Mouse (Mus musculus) ES-E14 (cell line): ENCODE measurements around the gene Cars2. TPM values are rescaled to one million over a fixed set of nuclear protein-coding genes. Genes with fewer than 3 reads are reported as not detected.

Experiments used
- DNase-seq: peaks from one replicate; pipeline ENCODE4 v3.0.0-alpha.2; 2013; ENCODE audit warnings: low read depth, low spot score
- H3K27ac ChIP-seq: 2 replicates; pipeline ENCODE4 v1.5.1; 2012; ENCODE audit warnings: low read depth, mild to moderate bottlenecking, low read length, moderate library complexity, mixed read lengths; ENCODE audit not compliant: poor library complexity, insufficient read depth, severe bottlenecking
- H3K36me3 ChIP-seq: 2 replicates; pipeline ENCODE4 v1.6.1; 2012; ENCODE audit warnings: mild to moderate bottlenecking, low read length, moderate library complexity, mixed read lengths; ENCODE audit not compliant: control insufficient read depth, poor library complexity, insufficient read depth, severe bottlenecking
- H3K4me1 ChIP-seq, 2 experiments: fragments of 150-350 bp in 1 of 2; sonication (generic) in 1 of 2; 2 replicates each; pipeline ENCODE4 v1.6.1; 2012; ENCODE audit warnings: low read length in 2 of 2, mild to moderate bottlenecking in 1 of 2, mixed read lengths in 1 of 2; ENCODE audit not compliant: control insufficient read depth in 2 of 2, insufficient read depth in 2 of 2, poor library complexity in 1 of 2
- H3K4me3 ChIP-seq, 2 experiments: fragments of 150-350 bp in 1 of 2; sonication (generic) in 1 of 2; 2 replicates each; pipeline ENCODE4 v1.5.1; 2012; ENCODE audit warnings: low read length in 2 of 2, low read depth in 1 of 2, mild to moderate bottlenecking in 1 of 2, mixed read lengths in 1 of 2; ENCODE audit not compliant: insufficient read depth in 1 of 2, poor library complexity in 1 of 2, severe bottlenecking in 1 of 2
- H3K9ac ChIP-seq: 2 replicates; pipeline ENCODE4 v1.6.1; 2012; ENCODE audit warnings: low read depth, mild to moderate bottlenecking, low read length, mixed read lengths; ENCODE audit not compliant: poor library complexity, insufficient read depth, severe bottlenecking
- H3K9me3 ChIP-seq: fragments of 150-350 bp; sonication (generic); 2 replicates; pipeline ENCODE4 v1.6.1; 2012; ENCODE audit warnings: low read depth, mild to moderate bottlenecking, low read length; ENCODE audit not compliant: control insufficient read depth, insufficient read depth
- CHD2 ChIP-seq: IDR thresholded peaks from 2 replicates; pipeline ENCODE4 v1.6.1; 2014; ENCODE audit warnings: mild to moderate bottlenecking, low read depth, low read length, inconsistent platforms
- HCFC1 ChIP-seq: IDR thresholded peaks from 2 replicates; pipeline ENCODE4 v1.6.1; 2012; ENCODE audit warnings: low read length, inconsistent platforms, borderline replicate concordance; ENCODE audit not compliant: insufficient read depth
- MAFK ChIP-seq: IDR thresholded peaks from 2 replicates; pipeline ENCODE4 v1.6.1; 2014; ENCODE audit warnings: mild to moderate bottlenecking, low read depth, low read length, inconsistent platforms; ENCODE audit not compliant: insufficient read depth
- ZC3H11A ChIP-seq: IDR thresholded peaks from 2 replicates; pipeline ENCODE4 v1.6.1; 2012; ENCODE audit warnings: low read depth, mild to moderate bottlenecking, inconsistent platforms, low read length, borderline replicate concordance
- ZNF384 ChIP-seq: IDR thresholded peaks from 2 replicates; pipeline ENCODE4 v1.6.1; 2012; ENCODE audit warnings: low read depth, low read length, inconsistent platforms
- in situ Hi-C, 2 experiments: fragments of 600-800 bp; cut with MboI; formaldehyde crosslinking; loops; one replicate each; pipeline ENCODE4 v1.15.1; 2025; ENCODE audit warnings: low sequenced_read_pairs in 2 of 2, inconsistent platforms in 1 of 2; ENCODE audit not compliant: unreplicated experiment in 2 of 2
- total RNA-seq: library from RNA; depleted of rRNA; stranded (reverse); fragments of 300-350 nt; gene quantifications from 2 replicates; pipeline ENCODE4 v1.2.3, GENCODE M21; 2012; rRNA removed

Cars2 gene
- total RNA-seq, 1 experiment: 34.6 TPM

GRCm38 (mm10) chr8:11465619-11466018 lies 85.0 kb downstream of the Cars2 start:
- DNase-seq: no peak
- Histone ChIP-seq H3K27ac (no peak overlapping the region), H3K9me3 (no peaks in the 10 kb centered on the region), H3K4me1 (no peaks in the 10 kb centered on the region; a peak in 1 of 4 replicates), H3K36me3 (no peaks in the 10 kb centered on the region), H3K4me3 (no peak overlapping the region), H3K9ac (no peak overlapping the region)
- TF ChIP-seq HCFC1 (no peak), ZC3H11A (no peak), CHD2 (no peak), MAFK (no peak), ZNF384 (no peak)
- in situ Hi-C loops: no loop called here

DNA sequence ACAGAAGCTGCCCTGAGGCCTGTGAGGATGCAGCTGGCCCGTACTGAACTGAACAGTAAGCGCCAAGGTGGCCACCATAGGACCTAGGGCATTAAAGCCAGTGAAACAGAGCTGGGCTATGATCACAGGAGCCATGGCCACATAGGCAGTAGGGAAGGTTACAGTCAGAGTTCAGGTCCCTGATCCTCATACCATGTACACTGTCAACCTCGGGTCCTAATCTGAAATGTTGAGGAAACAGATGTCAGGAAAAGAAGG lies 85.9 kb downstream of the Cars2 start:
- no peak for DNase-seq
- TF ChIP-seq CHD2 (no peak), ZC3H11A (no peak), MAFK (no peak), HCFC1 (no peak), ZNF384 (no peak)
- no peaks in the 10 kb centered on the region for H3K36me3 ChIP-seq
- in situ Hi-C loops: no loop called here
- H3K9ac ChIP-seq: no peak overlapping the region
- H3K4me3 ChIP-seq: no peak overlapping the region
- no peaks in the 10 kb centered on the region for H3K9me3 ChIP-seq
- H3K27ac ChIP-seq: no peak overlapping the region
- no peaks in the 10 kb centered on the region; a peak in 1 of 4 replicates for H3K4me1 ChIP-seq

Other genes with a start within 250 kb of the Cars2 start
- 40.7 and 102 TPM in 2 replicates for gene Col4a2, start 238.0 kb downstream of the Cars2 start, total RNA-seq
- gene Col4a1, start 238.0 kb downstream of the Cars2 start, total RNA-seq: 85.7 and 198 TPM in 2 replicates
- 0.74 and 2.2 TPM in 2 replicates for gene Rab20, start 72.1 kb downstream of the Cars2 start, total RNA-seq
- gene Naxd, start 53.3 kb downstream of the Cars2 start, total RNA-seq: 42.7 and 55.2 TPM in 2 replicates
- gene Ing1, start 4.8 kb upstream of the Cars2 start, total RNA-seq: 34.7 and 37.9 TPM in 2 replicates
- gene Ankrd10, start 85.0 kb upstream of the Cars2 start, total RNA-seq: 165 and 235 TPM in 2 replicates
- gene 1700016D06Rik, start 150.3 kb upstream of the Cars2 start, total RNA-seq: 0.95 and 2.1 TPM in 2 replicates
- gene Arhgef7, start 176.9 kb upstream of the Cars2 start, total RNA-seq: 33.0 and 35.8 TPM in 2 replicates